11 mouse cellular contexts compared by ENCODE assay signal in genomic region chr7:79529480-79529879, GRCm38 (mm10).
DNase-seq lines count a peak whose midpoint lies in the region; ATAC-seq and TF ChIP-seq lines count a peak whose summit lies in the region.
"Had no signal": no experiment of that assay in that cellular context is flagged by ENCODE, and none has a peak within 500 bp of the region (broad histone marks: within the 10 kb centered on the region; RNA-seq: fewer than 3 reads in every experiment).

No protein-coding gene starts in this region.

- intact Hi-C loops in left cerebral cortex, postnatal 4 days (cut with DNase I): no loop called here
- intact Hi-C loops in left cerebral cortex, postnatal 25 days (cut with DNase I): no loop called here

- TF ChIP-seq CTCF in hindbrain, postnatal 0 days (IDR thresholded peaks at IDR 0.05; ENCODE audit: low read depth): no peak
- no peak for TF ChIP-seq CTCF in olfactory bulb, adult 2 months (IDR thresholded peaks at IDR 0.05; ENCODE audit: insufficient read depth, low read depth, low read length)

- H3K27ac ChIP-seq in forebrain, embryonic 15.5 days (replicated peaks): peak overlapping the region; percentile 100
- H3K27ac ChIP-seq in hindbrain, postnatal 0 days: peak overlapping the region; percentile 48; the same call in 1 of the 2 replicates
- peak overlapping the region; percentile 44 for H3K27ac ChIP-seq in olfactory bulb, adult 2 months (ENCODE audit: insufficient read depth, low read depth, low read length)

- H3K36me3 ChIP-seq in forebrain, embryonic 15.5 days: peaks cover 53% of the 10 kb centered on the region
- H3K36me3 ChIP-seq in hindbrain, postnatal 0 days (ENCODE audit: insufficient read depth, low read length): peaks cover 16% of the 10 kb centered on the region; the same call in 1 of the 2 replicates

- ATAC-seq in forebrain, embryonic 15.5 days (replicated peaks): no peak
- no peak for ATAC-seq in hindbrain, postnatal 0 days
- ATAC-seq: Patski had no signal

- H3K9me3 ChIP-seq in forebrain, embryonic 15.5 days: no peaks in the 10 kb centered on the region
- H3K9me3 ChIP-seq in hindbrain, postnatal 0 days (ENCODE audit: low read length): no peaks in the 10 kb centered on the region

- peak; percentile 49 for DNase-seq in left cerebral cortex, postnatal 4 days
- no peak for DNase-seq in left cerebral cortex, postnatal 25 days (ENCODE audit: low spot score in 2 of 2)
- DNase-seq in hindbrain, postnatal 0 days (ENCODE audit: low spot score): no peak
- DNase-seq in liver: no peak
- no peak for DNase-seq in spleen, adult 18-20 months
- DNase-seq: heart, postnatal 14 days; kidney, adult 18-20 months; thymus, adult 18-20 months had no signal

- no peak overlapping the region for H3K4me2 ChIP-seq in forebrain, embryonic 15.5 days (replicated peaks)
- no peak overlapping the region for H3K4me2 ChIP-seq in hindbrain, postnatal 0 days (ENCODE audit: low read depth, low read length)

- no peak overlapping the region for H3K4me3 ChIP-seq in forebrain, embryonic 15.5 days
- H3K4me3 ChIP-seq in hindbrain, postnatal 0 days (ENCODE audit: low read length): no peak overlapping the region
- H3K4me3 ChIP-seq in olfactory bulb, adult 2 months (ENCODE audit: insufficient read depth, low read depth, low read length): no peak overlapping the region

- no peak for TF ChIP-seq POLR2A in olfactory bulb, adult 2 months (IDR thresholded peaks at IDR 0.05; ENCODE audit: insufficient read depth, low read depth, low read length)

- peaks cover 94% of the 10 kb centered on the region for H3K4me1 ChIP-seq in forebrain, embryonic 15.5 days
- H3K4me1 ChIP-seq in hindbrain, postnatal 0 days (ENCODE audit: insufficient read depth, low read length): peaks cover 31% of the 10 kb centered on the region
- peaks cover 58% of the 10 kb centered on the region for H3K4me1 ChIP-seq in olfactory bulb, adult 2 months (ENCODE audit: control insufficient read depth, insufficient read depth, low read length)

- 4% methylated on average over 1 of the region's 1 CpGs for WGBS in forebrain, embryonic 15.5 days
- WGBS in hindbrain, postnatal 0 days: 11% methylated on average over 1 of the region's 1 CpGs
- WGBS in olfactory bulb, adult 2 months: 11% methylated on average over 1 of the region's 1 CpGs

- no peak overlapping the region for H3K9ac ChIP-seq in forebrain, embryonic 15.5 days (replicated peaks)
- no peak overlapping the region for H3K9ac ChIP-seq in hindbrain, postnatal 0 days (replicated peaks; ENCODE audit: low read length)

- H3K27me3 ChIP-seq in forebrain, embryonic 15.5 days: no peaks in the 10 kb centered on the region
- no peaks in the 10 kb centered on the region for H3K27me3 ChIP-seq in hindbrain, postnatal 0 days (ENCODE audit: insufficient read depth, low read length)

Comparison
In these comparisons a context has a peak if more than half of its experiments do, and no peak if none do; other contexts are left out.
1. H3K27ac ChIP-seq: peak in every context shown above with its lines; median percentile 100 in forebrain, embryonic 15.5 days; 48 in hindbrain, postnatal 0 days; 44 in olfactory bulb, adult 2 months.